Mouse (Mus musculus): ENCODE results near the gene Myom1.

GRCm38 (mm10) chr17:71124061-71124670, 121.7 kb downstream of the Myom1 start:
- TF ChIP-seq EP300 (IDR thresholded peaks at IDR 0.05; ENCODE audit: low read depth): no peak
- TF ChIP-seq CTCF (IDR thresholded peaks at IDR 0.05; ENCODE audit: low read depth): no peak
